Mouse (Mus musculus): ENCODE results near the gene Ankfy1.

Ankfy1 gene

GRCm38 (mm10) chr11:72795455-72796295 lies 105.9 kb downstream of the Ankfy1 start, which contains the start of the genes Cyb5d2 and Zzef1:
TSS of gene Cyb5d2 (minus strand) at chr11:72796142.
TSS of gene Zzef1 (plus strand) at chr11:72796226.
- DNase-seq, result peak; percentile 90

GRCm38 (mm10) chr11:72796296-72796687 lies 106.5 kb downstream of the Ankfy1 start:
- DNase-seq, result no peak

- no peak for DNase-seq
These were observed 107.0 kb downstream of the Ankfy1 start for GRCm38 (mm10) chr11:72796773-72797338.

GRCm38 (mm10) chr11:72798112-72798511 lies 108.3 kb downstream of the Ankfy1 start:
- DNase-seq, result no peak

- DNase-seq, result no peak
These were observed 111.4 kb downstream of the Ankfy1 start for GRCm38 (mm10) chr11:72801182-72801581.

- no peak for DNase-seq
These were observed 113.2 kb downstream of the Ankfy1 start for GRCm38 (mm10) chr11:72803038-72803437.

- no peak for DNase-seq
These were observed 114.8 kb downstream of the Ankfy1 start for GRCm38 (mm10) chr11:72804586-72804985.

GRCm38 (mm10) chr11:72805232-72805631 lies 115.4 kb downstream of the Ankfy1 start:
- DNase-seq, result no peak

- peak; percentile 26 for DNase-seq
These were observed 116.8 kb downstream of the Ankfy1 start for GRCm38 (mm10) chr11:72806556-72806955.

GRCm38 (mm10) chr11:72807992-72808391 lies 118.2 kb downstream of the Ankfy1 start:
- DNase-seq, result no peak

- no peak for DNase-seq
These were observed 123.9 kb downstream of the Ankfy1 start for GRCm38 (mm10) chr11:72813687-72814086.

GRCm38 (mm10) chr11:72814188-72814587 lies 124.4 kb downstream of the Ankfy1 start:
- DNase-seq, result no peak

- no peak for DNase-seq
These were observed 127.1 kb downstream of the Ankfy1 start for GRCm38 (mm10) chr11:72816859-72817258.

- DNase-seq, result no peak
These were observed 128.3 kb downstream of the Ankfy1 start for GRCm38 (mm10) chr11:72818067-72818466.

- DNase-seq, result no peak
These were observed 131.2 kb downstream of the Ankfy1 start for GRCm38 (mm10) chr11:72821041-72821440.

All from cerebellum, adult 8-10 months (tissue).